Comparison of ENCODE assay signal across 10 mouse cellular contexts in the genomic region with DNA sequence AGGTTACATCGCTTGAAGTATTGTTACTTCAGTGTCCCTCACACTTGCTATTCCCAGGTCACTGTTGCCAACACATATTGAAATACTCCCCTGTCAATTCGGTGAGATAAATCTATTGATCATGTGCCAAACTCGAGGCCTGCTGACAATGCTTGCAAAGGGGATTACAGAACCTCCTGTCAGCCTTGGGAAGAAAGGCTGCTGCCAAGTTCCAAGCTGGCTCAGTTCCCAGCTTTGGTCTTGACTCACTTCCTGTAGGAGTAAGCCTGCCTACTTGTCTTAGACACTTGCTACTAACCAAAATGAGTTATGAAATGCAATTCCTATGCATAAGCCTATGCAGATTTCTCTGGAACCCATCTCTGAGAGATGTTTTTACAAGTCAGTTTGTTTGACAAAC. TPM values are rescaled to one million over a fixed set of nuclear protein-coding genes. Genes with fewer than 3 reads are reported as not detected.
DNase-seq lines count a peak whose midpoint lies in the region; ATAC-seq lines count a peak whose summit lies in the region.
"Had no signal": no experiment of that assay in that cellular context is flagged by ENCODE, and none has a peak within 500 bp of the region (broad histone marks: within the 10 kb centered on the region; RNA-seq: fewer than 3 reads in every experiment).

No protein-coding gene starts in this region.

- 26% methylated on average over 3 of the region's 3 CpGs for WGBS in embryonic facial prominence, embryonic 14.5 days
- WGBS in embryonic facial prominence, embryonic 10.5 days = 61% methylated on average over 3 of the region's 3 CpGs
- 7% methylated on average over 3 of the region's 3 CpGs for WGBS in forebrain, embryonic 16.5 days
- 16% methylated on average over 3 of the region's 3 CpGs for WGBS in midbrain, embryonic 15.5 days

- 0 out of 2 replicates have a peak, but pooled peaks cover 2% of the 10 kb centered on the region for H3K4me1 ChIP-seq in embryonic facial prominence, embryonic 14.5 days (ENCODE audit: control insufficient read depth, insufficient read depth, low read length)
- peaks cover 16% of the 10 kb centered on the region for H3K4me1 ChIP-seq in embryonic facial prominence, embryonic 10.5 days
- H3K4me1 ChIP-seq in forebrain, embryonic 16.5 days (replicated peaks; ENCODE audit: control insufficient read depth, insufficient read depth, low read length) = peaks cover 35% of the 10 kb centered on the region
- peaks cover 31% of the 10 kb centered on the region for H3K4me1 ChIP-seq in midbrain, embryonic 15.5 days

- no peak overlapping the region for H3K4me2 ChIP-seq in embryonic facial prominence, embryonic 14.5 days (ENCODE audit: low read depth, low read length)
- no peak overlapping the region for H3K4me2 ChIP-seq in forebrain, embryonic 16.5 days (ENCODE audit: low read length)
- H3K4me2 ChIP-seq in midbrain, embryonic 15.5 days = no peak overlapping the region
- H3K4me2 ChIP-seq: embryonic facial prominence, embryonic 12.5 days; neural tube, embryonic 12.5 days had no signal

- intact Hi-C loops in heart, postnatal 10 days (cut with DNase I) = no loop called here

- peak; percentile 93 for DNase-seq in embryonic facial prominence, embryonic 14.5 days (ENCODE audit: low spot score)
- no peak for DNase-seq in embryonic facial prominence, embryonic 10.5 days (ENCODE audit: low spot score)
- DNase-seq in adrenal gland, adult 8-10 months = peak; percentile 88
- peak; percentile 71 to 81 for DNase-seq in heart, postnatal 10 days
- DNase-seq in layer of hippocampus, postnatal 36 days = peak; percentile 75 to 77

- peak; percentile 60 for ATAC-seq in embryonic facial prominence, embryonic 14.5 days (ENCODE audit: low read depth)
- ATAC-seq in forebrain, embryonic 16.5 days = peak; percentile 84
- ATAC-seq in midbrain, embryonic 15.5 days (replicated peaks) = 0 out of 2 replicates have a peak, but pooled peaks have one; percentile 17
- no peak for ATAC-seq in inflammation-experienced regulatory T-cells, adult 6 months

- H3K4me3 ChIP-seq in embryonic facial prominence, embryonic 14.5 days (ENCODE audit: low read depth, low read length) = no peak overlapping the region
- H3K4me3 ChIP-seq in embryonic facial prominence, embryonic 10.5 days = no peak overlapping the region
- H3K4me3 ChIP-seq in forebrain, embryonic 16.5 days (replicated peaks; ENCODE audit: low read length) = no peak overlapping the region
- H3K4me3 ChIP-seq in midbrain, embryonic 15.5 days = no peak overlapping the region
- H3K4me3 ChIP-seq: embryonic facial prominence, embryonic 12.5 days; neural tube, embryonic 12.5 days had no signal

- peaks cover 40% of the 10 kb centered on the region for H3K27me3 ChIP-seq in embryonic facial prominence, embryonic 14.5 days (replicated peaks; ENCODE audit: control insufficient read depth, insufficient read depth, low read length)
- H3K27me3 ChIP-seq in embryonic facial prominence, embryonic 10.5 days (replicated peaks; ENCODE audit: low read depth, poor library complexity, severe bottlenecking) = peaks cover 45% of the 10 kb centered on the region
- peaks cover 25% of the 10 kb centered on the region for H3K27me3 ChIP-seq in forebrain, embryonic 16.5 days (replicated peaks; ENCODE audit: control insufficient read depth, insufficient read depth, low read length)
- H3K27me3 ChIP-seq in midbrain, embryonic 15.5 days (replicated peaks) = peaks cover 34% of the 10 kb centered on the region

- H3K27ac ChIP-seq in embryonic facial prominence, embryonic 14.5 days (replicated peaks; ENCODE audit: low read depth, low read length) = no peak overlapping the region
- no peak overlapping the region for H3K27ac ChIP-seq in embryonic facial prominence, embryonic 10.5 days (replicated peaks)
- H3K27ac ChIP-seq in forebrain, embryonic 16.5 days (ENCODE audit: low read length) = no peak overlapping the region
- no peak overlapping the region for H3K27ac ChIP-seq in midbrain, embryonic 15.5 days
- H3K27ac ChIP-seq: embryonic facial prominence, embryonic 12.5 days; neural tube, embryonic 12.5 days had no signal

- no peak overlapping the region for H3K9ac ChIP-seq in embryonic facial prominence, embryonic 14.5 days (ENCODE audit: low read depth, low read length)
- no peak overlapping the region for H3K9ac ChIP-seq in forebrain, embryonic 16.5 days (replicated peaks; ENCODE audit: low read depth, low read length)
- H3K9ac ChIP-seq in midbrain, embryonic 15.5 days = no peak overlapping the region
- H3K9ac ChIP-seq: embryonic facial prominence, embryonic 12.5 days; neural tube, embryonic 12.5 days had no signal

- H3K9me3 ChIP-seq in embryonic facial prominence, embryonic 14.5 days (ENCODE audit: control insufficient read depth, low read length) = no peaks in the 10 kb centered on the region
- no peaks in the 10 kb centered on the region for H3K9me3 ChIP-seq in embryonic facial prominence, embryonic 10.5 days
- no peaks in the 10 kb centered on the region for H3K9me3 ChIP-seq in forebrain, embryonic 16.5 days (ENCODE audit: control insufficient read depth, low read length)
- H3K9me3 ChIP-seq in midbrain, embryonic 15.5 days = no peaks in the 10 kb centered on the region
- H3K9me3 ChIP-seq: embryonic facial prominence, embryonic 12.5 days; neural tube, embryonic 12.5 days had no signal

- no peaks in the 10 kb centered on the region for H3K36me3 ChIP-seq in embryonic facial prominence, embryonic 14.5 days (ENCODE audit: control insufficient read depth, insufficient read depth, low read length)
- H3K36me3 ChIP-seq in embryonic facial prominence, embryonic 10.5 days (replicated peaks) = no peaks in the 10 kb centered on the region
- no peaks in the 10 kb centered on the region for H3K36me3 ChIP-seq in forebrain, embryonic 16.5 days (ENCODE audit: control insufficient read depth, insufficient read depth)
- no peaks in the 10 kb centered on the region for H3K36me3 ChIP-seq in midbrain, embryonic 15.5 days (replicated peaks)
- H3K36me3 ChIP-seq: embryonic facial prominence, embryonic 12.5 days; neural tube, embryonic 12.5 days had no signal

RNA-seq across cellular contexts. Expression of gene Prlhr, which starts 4.2 kb away (rescaled TPM):
- not detected in 2 replicates for polyA plus RNA-seq in embryonic facial prominence, embryonic 14.5 days (2014; fragmentation: Nextera tagmentation; extraction: Ambion mirVana)
- not detected in 2 replicates for polyA plus RNA-seq in embryonic facial prominence, embryonic 10.5 days (2016; fragmentation: Nextera tagmentation; extraction: Ambion mirVana)
- total RNA-seq in adrenal gland, adult 8-10 months (2022) = 1 to 10 TPM in 2 of 4 experiments, under 1 TPM in 2; 0.28 to 1.9 (median 1.1) TPM
- 0.22 TPM in 1 of 2 replicates, not detected in the other for polyA plus RNA-seq in forebrain, embryonic 16.5 days (2015; fragmentation: Nextera tagmentation; extraction: Ambion mirVana)
- total RNA-seq in heart, postnatal 10 days (2021) = not detected
- not detected for total RNA-seq in layer of hippocampus, postnatal 36 days (2021)
- 0.36 and 0.72 TPM in 2 replicates for polyA plus RNA-seq in midbrain, embryonic 15.5 days (2015; fragmentation: Nextera tagmentation; extraction: Ambion mirVana)
- not detected for polyA plus RNA-seq in inflammation-experienced regulatory T-cells, adult 6 months (2017; shearing (Covaris generic))
- polyA plus RNA-seq: embryonic facial prominence, embryonic 12.5 days; neural tube, embryonic 12.5 days had no signal
